Mouse (Mus musculus) embryo, embryonic 11.5 days (tissue): ENCODE results near the gene Ubac2.

ENCODE experiments used
- DNase-seq: peaks from one replicate; pipeline ENCODE4 v3.0.0-alpha.2; 2012; ENCODE audit warnings: low read depth, low spot score

Ubac2 gene

GRCm38 (mm10) chr14:121894511-121895135 lies 16.2 kb downstream of the Ubac2 start:
- no peak for DNase-seq

GRCm38 (mm10) chr14:121895316-121895715 lies 16.9 kb downstream of the Ubac2 start:
- DNase-seq, result no peak

- DNase-seq, result no peak
These were observed 18.0 kb downstream of the Ubac2 start for GRCm38 (mm10) chr14:121896126-121897090.

GRCm38 (mm10) chr14:121897773-121898172 lies 19.4 kb downstream of the Ubac2 start:
- no peak for DNase-seq

GRCm38 (mm10) chr14:121898509-121898908 lies 20.1 kb downstream of the Ubac2 start:
- DNase-seq, result no peak

- DNase-seq, result no peak
These were observed 20.7 kb downstream of the Ubac2 start for GRCm38 (mm10) chr14:121899071-121899470.

DNA sequence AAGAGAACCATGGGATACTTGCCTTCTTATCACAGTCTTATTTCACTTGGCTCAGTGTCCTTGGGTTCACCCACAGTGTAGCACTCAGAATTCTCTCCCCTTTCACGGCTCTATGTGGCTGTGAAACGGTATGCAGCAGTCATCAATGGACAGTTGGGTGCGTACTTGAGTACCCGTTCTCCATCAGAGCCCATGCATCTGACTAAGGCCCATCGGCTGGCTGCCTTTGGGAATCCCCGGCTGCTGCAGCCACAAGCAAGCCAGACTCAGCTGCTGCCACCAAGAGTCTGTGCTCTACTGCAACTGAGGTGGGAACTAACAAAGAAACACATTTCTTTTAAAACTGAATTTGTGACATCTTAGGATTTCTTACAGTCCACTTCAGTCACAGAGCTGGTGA lies 23.1 kb downstream of the Ubac2 start:
- no peak for DNase-seq

DNA sequence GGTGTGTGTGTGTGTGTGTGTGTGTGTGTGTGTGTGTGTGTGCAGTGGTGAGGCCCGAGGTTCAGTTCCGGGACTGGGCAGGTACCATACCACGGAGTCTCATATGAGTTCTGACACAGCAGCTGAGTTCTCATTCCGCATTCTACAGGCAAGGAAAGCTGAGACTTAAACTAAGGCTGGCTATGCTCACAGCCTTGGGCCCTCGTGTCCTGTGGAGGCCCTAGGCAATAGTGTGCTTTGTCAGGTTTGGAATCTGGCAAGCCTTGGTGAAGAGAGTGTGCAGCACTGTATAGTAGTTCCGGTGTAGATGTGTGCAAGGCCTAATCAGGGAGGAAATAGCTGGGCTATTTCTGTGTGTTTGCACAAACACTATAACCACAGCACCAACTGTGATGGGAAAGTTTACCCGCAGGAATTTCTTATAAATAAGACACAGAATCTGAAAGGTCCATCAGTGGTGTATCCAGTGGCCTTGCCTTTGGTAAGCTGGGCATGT lies 25.0 kb downstream of the Ubac2 start:
- DNase-seq, result no peak

GRCm38 (mm10) chr14:121904754-121905153 lies 26.3 kb downstream of the Ubac2 start:
- DNase-seq, result no peak

- DNase-seq, result no peak
These were observed 28.0 kb downstream of the Ubac2 start for GRCm38 (mm10) chr14:121906341-121906991.

DNA sequence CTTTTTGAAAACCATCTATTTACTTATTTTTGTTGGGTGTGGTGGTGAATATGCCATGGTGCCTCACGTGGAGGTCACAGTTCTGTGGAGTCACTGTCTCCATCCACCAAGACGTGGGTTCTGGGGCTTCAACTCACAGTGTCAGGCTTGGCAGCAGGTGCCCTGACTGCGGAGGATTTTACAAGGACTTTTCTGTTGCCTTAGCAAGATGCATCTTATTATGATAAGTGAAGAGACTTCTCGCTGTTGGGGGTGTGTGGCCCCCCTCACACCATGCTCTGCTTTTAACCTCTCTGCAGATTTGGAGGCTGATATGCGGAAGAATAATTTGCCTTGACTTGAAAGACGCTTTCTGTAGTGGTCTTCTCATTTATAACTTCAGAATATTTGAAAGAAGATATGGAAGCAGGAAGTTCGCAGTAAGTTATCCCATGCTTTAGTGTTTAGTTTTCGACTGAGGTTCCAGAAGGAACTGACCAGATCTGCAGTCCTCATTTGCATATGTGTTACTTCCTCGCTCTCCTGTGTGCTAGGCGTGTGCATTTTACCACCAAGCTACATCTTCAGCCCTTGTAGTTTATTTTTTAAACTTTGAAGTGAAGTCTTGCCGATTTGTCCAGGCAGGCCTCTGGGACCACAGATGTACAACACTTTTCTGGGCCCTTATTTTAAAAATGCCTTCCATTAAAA lies 28.7 kb downstream of the Ubac2 start:
- no peak for DNase-seq

- DNase-seq, result no peak
These were observed 31.4 kb downstream of the Ubac2 start for GRCm38 (mm10) chr14:121909868-121910267.

DNA sequence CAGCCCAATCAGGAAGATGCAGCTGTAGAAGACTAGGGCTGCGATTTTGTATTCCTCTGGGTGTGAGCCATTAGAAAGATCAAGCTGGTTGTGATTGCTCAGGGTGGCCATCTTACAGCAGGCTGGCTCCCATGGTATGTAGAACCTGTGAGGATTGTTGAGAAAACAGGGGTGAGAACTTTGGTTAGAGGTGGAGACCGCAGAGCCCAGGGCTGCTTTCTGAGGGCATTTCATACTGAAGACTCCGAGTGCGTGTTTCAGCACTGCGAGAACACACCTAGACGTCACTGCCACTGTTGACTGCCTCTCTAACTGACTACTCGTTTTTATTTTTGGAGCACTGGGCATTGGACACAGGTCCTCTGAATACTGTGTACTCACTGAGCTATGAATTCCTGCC lies 34.1 kb downstream of the Ubac2 start:
- DNase-seq, result no peak

DNA sequence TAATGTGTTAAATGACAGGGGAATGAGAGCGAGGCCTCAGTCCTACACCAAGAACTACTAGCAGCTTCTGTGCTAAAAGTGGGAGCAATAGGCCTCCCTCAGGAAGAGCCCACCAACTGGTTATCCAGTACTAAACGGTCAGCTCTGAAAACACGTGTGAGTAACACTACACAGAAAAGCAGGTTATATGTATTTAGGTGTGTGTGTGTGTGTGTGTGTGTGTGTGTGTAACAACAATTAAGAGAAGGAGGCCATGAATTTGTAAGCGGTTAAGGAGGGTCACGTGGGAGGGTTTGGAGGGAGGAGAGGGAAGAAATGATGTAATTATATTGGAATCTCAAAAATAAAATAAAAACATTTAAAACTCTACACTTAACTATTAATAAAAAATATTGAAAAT lies 36.7 kb downstream of the Ubac2 start:
- no peak for DNase-seq

DNA sequence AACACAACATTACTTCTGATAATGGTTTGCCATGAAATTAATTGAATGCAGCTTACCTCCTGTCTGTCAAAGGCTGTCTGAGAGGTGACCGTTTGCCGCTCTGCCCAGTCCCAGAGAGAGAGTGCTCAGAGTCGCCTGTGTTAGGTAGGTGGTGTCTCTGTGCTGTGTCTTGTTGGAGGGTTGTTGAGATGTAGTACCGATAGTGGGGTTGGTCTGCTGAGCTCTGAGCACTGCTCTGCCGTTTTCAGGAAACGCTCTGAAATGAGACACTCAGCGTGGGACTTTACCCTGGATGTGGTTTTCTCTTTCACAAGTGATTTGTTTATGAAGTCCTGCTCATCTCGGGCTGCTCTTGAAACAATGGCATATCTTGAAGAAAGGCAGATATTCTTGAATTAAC lies 37.2 kb downstream of the Ubac2 start, which contains the start of gene Gpr18:
TSS of gene Gpr18 (minus strand) at position 161 of the 400 bp plus-strand sequence.
- no peak for DNase-seq

- DNase-seq, result no peak
These were observed 38.1 kb downstream of the Ubac2 start for GRCm38 (mm10) chr14:121916311-121917094.

- no peak for DNase-seq
These were observed 39.8 kb downstream of the Ubac2 start for GRCm38 (mm10) chr14:121918266-121918665.

GRCm38 (mm10) chr14:121919752-121920151 lies 41.3 kb downstream of the Ubac2 start:
- DNase-seq, result no peak

- no peak for DNase-seq
These were observed 42.2 kb downstream of the Ubac2 start for GRCm38 (mm10) chr14:121920511-121921124.

GRCm38 (mm10) chr14:121922016-121922415 lies 43.6 kb downstream of the Ubac2 start:
- no peak for DNase-seq
